Mouse (Mus musculus) left cerebral cortex, adult 9 months (tissue): ENCODE results near the gene Srgap2.

Source experiments
- DNase-seq, 2 experiments: peaks; one replicate each; pipeline ENCODE4 v3.0.0; 2022; ENCODE audit warnings: low spot score in 2 of 2

Srgap2 gene

DNA sequence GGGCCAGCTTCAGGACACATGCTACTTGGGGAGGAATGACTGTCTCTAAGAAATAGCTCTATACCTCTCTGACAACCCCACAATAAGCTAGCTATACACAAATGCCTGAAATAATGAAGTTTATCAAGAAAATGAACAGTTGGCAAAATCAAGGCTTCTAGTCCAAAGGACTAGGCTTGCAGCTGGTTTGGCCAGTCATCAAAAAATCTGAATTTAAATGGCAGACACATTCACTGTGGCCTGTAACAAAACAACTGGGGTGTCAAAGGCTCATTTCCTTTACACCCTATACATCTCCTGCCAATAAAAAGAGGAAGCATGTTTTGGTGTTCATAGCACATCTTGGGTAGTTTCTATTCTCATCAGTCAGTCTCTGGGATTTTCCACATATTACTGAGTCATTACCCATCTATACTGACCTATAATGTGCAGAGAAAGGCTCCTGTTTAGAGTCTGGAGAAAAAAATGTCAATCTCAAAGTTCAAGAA, 53.5 kb downstream of the Srgap2 start:
- DNase-seq = no peak

DNA sequence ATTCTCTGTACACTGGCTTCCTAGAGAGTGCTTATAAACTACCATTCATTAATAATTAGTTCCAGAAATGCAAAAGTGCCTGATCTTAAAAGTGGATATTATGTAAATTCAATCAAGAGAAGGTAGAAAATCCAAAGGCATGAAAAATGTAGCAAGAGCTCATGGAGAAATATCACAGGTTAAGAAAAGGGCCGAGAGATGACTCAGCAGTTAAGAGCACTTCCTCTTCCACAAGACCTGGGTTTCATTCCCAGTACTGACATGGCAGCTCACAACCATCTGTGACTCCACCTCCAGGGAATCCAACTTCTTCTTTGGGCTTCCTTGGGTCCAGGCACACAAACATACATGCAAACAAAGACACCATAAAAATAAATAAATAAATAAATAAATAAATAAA, 56.6 kb downstream of the Srgap2 start:
- no peak for DNase-seq

DNA sequence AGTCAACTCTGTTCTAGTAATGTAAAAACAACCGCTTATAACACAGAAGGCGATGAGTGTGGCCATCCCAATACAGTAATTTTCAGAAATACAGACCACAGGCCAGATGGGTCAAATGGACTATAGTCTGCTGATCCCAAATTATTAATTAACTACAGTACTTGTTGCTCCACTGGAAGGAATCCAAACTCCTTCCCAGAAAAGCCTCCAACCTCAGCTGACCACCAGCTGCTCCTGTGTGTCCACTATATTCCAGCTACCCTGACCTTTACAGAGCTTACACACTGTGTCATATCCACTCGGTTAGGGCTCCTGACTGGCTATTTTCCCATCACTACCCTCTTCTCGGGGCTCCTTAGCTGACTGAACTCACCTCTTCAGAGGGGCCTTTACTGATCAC, 61.3 kb downstream of the Srgap2 start:
- DNase-seq = no peak

DNA sequence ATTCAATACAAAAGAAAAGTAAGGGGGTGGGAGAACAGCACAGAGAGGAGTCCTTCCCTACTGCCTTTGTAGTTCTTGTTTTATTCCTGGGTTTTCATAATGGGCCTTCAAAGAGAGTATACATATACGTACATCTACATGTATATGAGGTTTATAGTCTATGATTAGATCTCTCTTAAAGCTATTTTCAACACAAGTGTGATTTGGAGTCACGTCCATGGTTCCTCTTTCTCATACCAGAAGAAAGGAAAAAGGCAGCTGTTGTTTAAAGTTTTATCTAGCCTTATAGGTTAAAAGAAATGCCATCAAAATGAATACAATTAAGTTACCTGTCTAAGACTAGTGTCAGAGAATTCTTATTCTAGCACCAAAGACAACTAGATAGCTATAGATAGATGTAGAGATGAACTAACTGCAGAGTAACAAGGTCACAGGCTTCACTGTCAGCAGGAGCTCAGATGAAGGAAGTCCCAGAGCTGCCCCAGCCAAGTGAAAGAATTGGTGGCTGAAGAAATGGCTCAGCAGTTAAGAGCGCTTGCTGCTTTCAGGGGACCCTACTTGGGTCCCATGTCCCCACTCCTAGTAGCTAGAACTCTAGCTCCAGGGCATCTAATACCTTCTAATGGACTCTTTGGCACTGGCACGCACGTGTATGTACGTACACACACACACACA, 63.1 kb downstream of the Srgap2 start:
- no peak for DNase-seq

DNA sequence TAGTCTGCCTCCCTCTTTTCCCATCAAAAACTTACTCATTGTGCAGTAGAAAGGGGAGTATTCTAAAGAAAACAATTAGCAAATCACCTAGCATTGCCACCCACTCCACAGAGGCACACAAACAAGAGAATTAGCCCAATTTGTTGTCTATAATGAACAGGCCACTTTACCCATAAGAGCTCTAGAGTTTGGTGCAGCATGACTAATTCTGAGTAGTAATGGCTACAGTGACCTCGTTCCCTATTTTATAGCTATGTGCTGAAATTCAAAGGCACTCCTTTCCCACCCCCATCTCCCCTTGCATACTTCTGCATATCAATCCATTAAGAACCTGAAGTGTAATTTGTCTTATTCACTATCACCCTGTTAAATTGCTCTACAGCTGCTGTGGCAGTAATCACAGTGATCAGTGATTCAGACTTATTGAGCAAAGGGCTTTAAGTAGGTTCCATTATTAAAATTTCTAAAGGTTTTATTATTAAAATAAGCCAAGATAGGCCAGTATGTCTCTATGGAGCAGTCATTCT, 64.5 kb downstream of the Srgap2 start:
- DNase-seq = no peak

DNA sequence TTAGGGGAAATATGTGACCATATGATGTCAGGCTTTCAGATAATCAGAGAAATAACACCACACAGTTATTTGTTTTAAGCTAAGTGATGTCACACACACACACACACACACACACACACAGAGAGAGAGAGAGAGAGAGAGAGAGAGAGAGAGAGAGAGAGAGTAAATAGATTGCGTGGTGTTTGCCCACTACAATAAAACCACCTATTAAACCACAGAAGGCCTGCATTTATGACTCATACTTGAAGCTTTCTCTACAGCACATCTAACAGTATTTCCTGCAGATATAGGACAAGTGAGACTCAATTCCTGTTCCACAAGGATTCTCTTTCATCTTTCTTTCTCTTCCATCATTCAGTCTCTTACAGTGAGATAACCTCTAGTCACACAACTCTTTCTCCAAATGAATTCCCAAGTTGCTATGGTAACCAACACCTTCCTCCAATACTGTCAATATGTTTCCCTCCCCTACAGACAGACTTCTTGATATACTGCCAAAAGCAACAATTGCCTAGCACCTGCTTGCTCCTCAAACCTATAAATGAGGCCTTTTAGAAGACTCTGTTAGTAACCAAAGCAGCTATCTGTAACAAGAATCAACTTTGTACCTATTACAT, 66.1 kb downstream of the Srgap2 start:
- DNase-seq = no peak

DNA sequence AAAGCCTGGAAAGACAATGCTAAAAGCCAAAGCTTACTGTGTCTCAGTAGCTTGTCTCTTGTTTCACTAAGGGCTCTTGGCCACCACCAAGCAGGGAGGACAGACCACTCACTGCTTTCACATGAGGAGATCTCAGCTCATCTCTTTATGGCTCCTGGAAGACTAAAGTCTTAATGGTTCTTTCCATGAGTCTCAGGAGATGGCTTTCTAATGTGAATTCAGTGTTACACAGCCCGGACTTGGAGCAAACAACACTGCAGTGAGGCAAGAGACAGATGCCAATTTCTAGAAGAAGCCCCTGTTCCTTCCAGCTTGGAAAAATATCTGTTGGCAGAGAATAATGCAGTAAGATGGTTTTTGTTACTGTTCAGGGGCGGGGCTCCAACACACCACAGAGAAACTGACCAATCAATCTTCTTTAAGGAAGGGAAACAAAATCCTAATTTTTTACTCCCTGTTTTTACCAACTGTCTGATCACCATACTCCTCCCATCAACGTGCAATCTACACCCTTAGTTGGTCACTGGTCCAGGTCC, 71.7 kb downstream of the Srgap2 start:
- DNase-seq = no peak

DNA sequence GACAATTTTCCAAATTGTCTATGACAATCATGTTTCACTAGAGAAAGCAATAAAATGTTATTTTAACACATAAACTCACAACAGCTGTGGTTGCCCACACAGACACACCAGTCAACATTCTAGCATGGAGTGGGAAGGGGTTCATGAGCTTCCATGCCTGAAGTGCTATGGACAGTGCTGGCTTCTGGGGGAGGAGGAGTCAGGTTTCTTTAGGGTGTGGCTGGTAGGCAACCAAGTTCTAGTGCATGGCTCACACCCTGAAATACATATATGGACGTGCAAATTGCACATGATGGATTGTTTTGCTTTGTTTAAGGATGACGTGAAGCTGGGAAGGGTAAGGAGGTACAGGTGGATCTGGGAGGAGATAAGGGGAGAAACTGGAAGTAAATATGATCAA, 72.8 kb downstream of the Srgap2 start:
- DNase-seq = no peak

DNA sequence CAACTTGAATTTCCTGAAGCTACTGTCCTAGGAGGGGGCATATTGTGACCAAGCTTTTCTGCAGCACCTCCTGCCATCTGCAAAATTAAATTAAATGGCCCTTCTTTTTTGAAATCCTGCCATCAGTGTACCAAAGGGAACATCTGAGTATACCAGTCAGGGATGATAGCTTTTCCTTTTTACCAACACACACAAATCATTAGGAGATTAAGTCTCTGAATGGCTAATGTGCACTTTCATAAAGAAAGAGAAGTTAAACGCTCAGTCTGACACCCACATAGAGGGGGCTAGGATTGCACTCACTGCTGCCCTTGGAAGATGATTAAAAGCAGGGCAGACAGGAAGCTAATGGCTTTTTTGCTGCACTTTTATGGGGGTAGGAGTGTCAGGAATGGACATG, 73.8 kb downstream of the Srgap2 start:
- DNase-seq = no peak

DNA sequence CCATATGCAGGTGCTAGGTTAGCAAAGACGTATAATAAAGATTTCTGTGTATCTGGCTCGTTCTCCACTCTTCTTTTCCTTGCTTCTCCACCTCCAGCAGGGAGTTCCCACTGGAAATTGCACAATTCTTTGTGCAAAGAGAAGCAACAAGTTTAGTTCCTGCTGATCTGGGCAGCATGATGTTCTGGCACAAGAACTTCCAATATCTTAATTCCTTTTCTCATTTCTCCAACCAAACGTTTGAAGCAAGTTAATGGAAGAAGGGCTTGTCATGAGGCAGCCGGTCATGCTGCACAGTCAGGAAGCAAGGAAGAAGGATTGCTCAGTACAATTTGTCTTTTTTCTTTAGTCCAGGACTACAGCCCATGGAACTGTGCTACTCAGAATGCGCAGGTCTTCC, 78.8 kb downstream of the Srgap2 start:
- no peak for DNase-seq

DNA sequence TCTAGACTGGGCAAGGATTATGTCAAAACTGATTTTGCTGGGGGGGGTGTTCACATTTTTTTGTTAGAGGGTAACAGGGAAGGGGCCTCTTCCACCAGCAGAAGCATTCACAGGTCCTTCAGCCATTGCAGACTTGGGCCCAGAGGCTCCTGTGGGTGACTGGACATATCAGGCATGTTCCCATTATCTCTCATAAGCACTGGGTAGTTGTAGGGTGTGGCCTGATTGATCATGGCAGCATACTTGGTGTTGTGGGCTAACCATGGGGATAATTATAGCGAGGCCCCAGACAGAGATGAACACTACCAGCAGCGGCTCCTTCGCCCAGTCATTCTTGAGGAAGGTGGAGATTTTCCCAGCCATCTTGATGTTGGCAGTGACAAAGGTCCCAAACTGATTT, 79.8 kb downstream of the Srgap2 start:
- DNase-seq = no peak

DNA sequence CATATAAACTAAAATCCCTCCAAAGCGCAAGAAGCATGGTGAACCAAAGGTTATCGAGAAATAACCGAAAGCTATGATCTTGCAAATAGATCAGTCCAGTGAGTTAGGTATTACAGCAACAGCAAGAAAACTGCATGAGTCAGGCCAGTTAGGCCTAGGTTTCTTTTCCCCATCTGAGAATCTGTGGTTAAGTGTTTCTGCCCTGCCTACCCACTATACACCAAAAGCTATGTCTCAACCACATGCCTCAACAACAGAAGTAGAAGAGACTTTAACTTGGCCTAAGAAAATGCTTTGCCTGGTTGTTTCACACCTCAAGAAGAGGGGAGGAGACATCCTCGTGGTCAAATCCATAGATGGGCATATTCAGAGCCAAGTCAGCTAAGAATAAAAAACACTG, 80.6 kb downstream of the Srgap2 start:
- DNase-seq = no peak

DNA sequence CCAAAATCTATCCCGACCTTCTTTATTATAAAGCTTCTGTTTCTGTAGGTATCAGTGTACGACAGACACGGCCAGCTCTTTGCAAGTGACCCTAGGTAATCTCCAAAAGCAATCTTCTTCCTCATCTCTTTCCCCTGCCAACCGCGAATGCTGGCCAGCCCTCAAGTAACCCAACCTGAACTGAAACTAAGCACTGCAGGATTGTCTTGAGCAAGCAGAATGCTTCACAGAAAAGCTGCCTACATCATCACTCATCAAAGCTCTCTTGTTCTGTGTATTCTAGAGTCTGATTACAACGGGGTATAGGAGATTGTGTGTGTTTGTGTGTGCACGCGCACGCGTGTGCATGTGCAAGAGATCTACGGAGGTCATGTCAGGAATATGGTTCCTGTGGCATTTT, 88.6 kb downstream of the Srgap2 start:
- DNase-seq = no peak

DNA sequence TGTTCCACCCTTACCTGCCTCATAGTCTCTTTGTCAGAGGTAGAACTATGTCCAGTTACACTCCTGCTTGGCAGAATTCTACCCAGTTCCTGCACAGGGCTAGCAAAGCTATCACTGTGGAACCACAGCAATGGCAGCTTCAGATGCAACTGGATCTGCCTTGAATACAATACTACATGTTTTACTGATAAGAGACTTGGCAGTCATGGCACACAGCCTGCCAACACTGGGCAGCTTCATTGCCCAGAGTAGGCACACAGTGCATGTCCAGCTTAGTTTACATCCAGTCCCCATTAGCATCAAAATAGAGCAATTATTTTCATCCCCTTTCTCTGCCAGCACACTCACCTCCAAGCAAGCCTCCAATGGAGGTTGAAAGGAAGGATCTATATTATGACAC, 89.2 kb downstream of the Srgap2 start:
- no peak for DNase-seq

DNA sequence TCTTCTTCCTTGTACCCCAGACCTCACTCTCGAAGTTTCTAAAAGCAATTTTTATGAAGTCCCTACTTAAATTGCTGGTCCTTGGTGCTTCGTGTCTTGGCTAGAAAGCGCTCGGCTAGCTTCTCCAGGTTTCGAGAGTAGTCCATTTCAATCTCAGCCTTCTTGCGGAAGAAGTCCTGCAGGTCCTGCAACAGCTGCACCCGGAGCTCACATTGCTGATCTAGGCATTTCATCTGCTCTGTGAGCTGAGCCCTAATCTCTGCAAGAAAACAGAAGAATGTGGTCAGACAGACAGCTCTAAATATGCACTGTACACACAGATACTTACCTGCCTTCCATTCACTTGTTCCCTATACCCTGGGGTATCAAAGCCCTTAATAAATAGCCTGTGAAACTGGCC, 90.5 kb downstream of the Srgap2 start:
- DNase-seq = no peak

DNA sequence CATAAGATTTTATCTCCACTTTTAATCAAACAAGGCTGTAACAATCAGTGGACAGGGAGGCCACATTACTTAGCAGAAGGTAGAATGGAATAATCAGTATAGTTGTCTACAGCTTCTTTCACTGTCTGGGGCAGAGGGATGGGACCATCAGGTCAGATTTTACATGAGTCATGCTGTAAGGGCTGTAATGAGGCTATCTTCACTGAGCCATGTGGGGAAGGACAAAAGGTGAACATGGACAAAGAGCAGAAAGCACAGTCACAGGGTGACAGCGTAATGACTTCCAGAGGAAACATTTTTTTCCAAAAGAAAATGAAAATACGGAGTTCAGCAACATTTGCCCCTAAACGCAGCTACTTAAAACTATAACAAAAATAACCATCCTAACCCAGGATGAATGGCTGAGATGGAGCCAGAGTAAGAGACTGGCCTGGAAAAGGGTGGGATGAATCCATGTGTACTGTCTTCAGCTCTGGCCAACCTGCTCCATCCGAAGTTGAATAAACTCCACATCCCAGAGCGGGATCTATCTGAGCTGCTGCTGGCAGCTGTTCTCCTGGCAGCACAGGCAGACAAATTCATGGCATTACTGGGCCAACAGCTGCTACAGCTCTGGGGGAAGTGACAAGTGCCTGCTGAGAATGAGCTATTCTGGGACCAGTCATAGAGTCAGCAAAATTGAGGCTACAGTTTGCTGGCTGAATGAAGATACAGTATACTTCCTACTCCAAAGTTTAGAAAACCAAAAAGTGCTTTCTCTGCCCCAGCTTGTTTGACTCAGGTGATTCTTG, 95.5 kb downstream of the Srgap2 start:
- peak; percentile 66 to 76 for DNase-seq

DNA sequence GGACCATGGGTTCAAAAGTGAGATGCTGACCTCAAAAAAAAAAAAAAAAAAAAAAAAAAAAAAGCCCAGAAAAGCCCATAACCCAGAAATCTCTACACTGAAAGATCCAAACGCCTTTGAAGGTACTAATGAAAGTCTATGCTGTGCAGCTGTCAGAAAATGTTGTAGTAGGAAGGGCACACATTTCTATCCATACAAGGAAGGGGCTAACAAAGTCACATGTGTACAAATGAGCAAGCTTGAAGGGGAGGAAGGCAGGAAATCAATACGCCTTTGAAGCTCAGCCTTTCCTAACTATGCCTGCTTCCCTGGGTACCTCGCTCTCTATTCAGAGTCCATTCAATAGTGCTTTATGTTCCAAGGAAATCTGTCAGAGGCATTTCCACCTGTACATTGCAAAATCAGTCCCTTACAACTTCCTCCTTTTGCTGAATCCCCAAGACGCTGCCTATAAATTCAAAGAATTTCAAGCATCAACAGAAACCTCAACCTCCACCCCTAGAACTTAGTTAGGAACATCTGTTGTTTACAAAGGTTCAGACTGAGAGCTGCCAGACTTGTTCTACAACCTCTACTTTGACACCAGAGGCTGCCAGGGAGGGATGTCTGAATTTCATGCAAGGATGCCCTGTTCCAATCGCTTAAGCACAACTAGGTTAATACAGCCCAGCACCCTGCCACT, 99.9 kb downstream of the Srgap2 start:
- DNase-seq = no peak

DNA sequence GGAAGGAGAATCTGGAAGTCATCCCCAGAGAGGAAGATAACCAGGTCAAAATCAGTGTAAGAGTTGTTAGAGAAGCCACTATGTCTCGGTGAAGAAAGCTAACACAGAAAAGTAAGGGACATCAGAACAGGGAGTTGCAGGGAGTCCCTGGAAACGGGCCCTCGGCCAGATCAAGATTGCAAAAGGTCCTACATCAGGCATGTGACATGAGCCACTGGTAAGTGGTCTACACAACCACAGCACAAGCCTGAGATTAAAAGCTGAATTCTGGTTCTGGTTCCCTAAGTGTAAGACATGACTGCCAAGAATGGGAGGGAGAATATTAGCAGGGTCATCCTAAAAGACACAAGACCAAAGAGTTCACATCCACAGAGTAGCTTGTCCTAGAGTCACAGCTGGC, 104.1 kb downstream of the Srgap2 start:
- no peak for DNase-seq

DNA sequence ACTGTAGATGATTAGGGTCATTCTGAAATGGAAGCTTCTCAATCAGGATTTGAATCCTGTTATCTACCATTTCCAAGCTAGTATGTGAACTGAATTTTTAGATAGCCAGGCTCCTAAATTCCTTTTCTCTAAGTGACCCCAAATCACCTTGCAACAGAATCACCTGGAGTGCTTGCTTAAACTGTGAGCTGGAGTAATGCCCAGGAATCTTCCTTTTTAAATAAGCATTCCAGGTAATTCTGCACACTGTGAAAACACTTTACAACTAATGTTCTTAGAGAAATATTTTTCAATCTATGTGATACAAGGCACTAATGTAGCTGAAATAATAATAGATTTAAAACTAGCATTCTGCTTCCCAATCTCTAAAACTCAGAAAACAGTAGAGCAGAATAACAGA, 106.0 kb downstream of the Srgap2 start:
- no peak for DNase-seq

DNA sequence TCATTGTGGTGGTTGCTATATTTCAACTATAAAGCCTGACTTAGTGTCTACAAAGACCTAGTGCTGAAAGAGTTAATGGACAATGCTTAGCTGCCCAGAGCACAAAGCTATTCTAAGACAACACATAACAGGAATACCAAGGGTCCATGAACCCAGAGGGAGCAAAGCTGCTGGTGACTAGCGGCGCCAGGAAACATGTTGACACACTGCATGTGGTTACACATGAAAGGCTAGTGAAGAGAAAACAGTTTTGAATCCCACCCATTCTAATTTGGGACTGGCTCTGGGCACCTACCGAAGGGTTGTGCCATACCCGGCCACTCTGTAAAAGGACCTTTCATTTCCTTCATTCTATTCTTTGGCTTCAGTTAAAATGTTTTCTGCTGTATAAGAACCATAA, 106.5 kb downstream of the Srgap2 start:
- no peak for DNase-seq

DNA sequence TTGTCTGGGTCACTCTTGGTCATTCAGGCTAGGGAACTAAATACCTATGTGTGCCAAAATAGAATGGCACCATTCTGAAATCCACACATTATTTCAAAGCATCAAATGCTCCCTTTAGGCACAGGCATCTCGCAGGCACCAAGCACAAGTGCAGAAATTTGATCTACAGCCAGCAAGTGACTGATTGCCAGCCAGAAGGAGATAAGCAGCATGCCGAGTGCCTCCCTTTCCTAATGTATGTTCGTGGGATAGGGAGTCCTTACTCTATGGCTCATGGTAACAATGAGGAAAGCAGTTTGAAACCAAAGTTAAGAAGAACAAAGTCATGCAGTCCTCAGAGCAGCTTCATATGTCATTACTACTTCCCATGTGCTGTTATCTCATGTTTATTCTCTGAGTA, 107.8 kb downstream of the Srgap2 start:
- DNase-seq = no peak
